Mouse (Mus musculus) midbrain, embryonic 16.5 days (tissue): ENCODE results near the gene Pgm2l1. TPM values are rescaled to one million over a fixed set of nuclear protein-coding genes. Genes with fewer than 3 reads are reported as not detected.
"Not testable (repeated sequence)": the region's sequence is repeated elsewhere in the genome, so short reads cannot be mapped to it uniquely, and the experiment has no call there.

Experiments
- ATAC-seq: fragments of 200-750 bp; cut with Nextera tagmentation; 2 replicates; pipeline ENCODE4 v1.8.0; 2017; ENCODE audit warnings: moderate TSS enrichment
- H3K27ac ChIP-seq: fragments of 300-500 bp; sonication (generic); 2 replicates; pipeline ENCODE4 v1.5.1; 2014; ENCODE audit warnings: mild to moderate bottlenecking, low read length, mixed read lengths
- H3K27me3 ChIP-seq: fragments of 300-500 bp; sonication (generic); 2 replicates; pipeline ENCODE4 v1.6.1; 2014; ENCODE audit warnings: low read depth, low read length, mixed read lengths; ENCODE audit not compliant: control insufficient read depth, insufficient read depth
- H3K36me3 ChIP-seq: fragments of 300-500 bp; sonication (generic); 2 replicates; pipeline ENCODE4 v1.6.1; 2014; ENCODE audit warnings: mild to moderate bottlenecking, low read length, moderate library complexity, mixed read lengths; ENCODE audit not compliant: control insufficient read depth, insufficient read depth
- H3K4me1 ChIP-seq: fragments of 300-500 bp; sonication (generic); 2 replicates; pipeline ENCODE4 v1.6.1; 2014; ENCODE audit warnings: mild to moderate bottlenecking, low read length, mixed read lengths; ENCODE audit not compliant: control insufficient read depth, insufficient read depth
- H3K4me2 ChIP-seq: fragments of 300-500 bp; sonication (generic); 2 replicates; pipeline ENCODE4 v1.6.1; 2014; ENCODE audit warnings: mild to moderate bottlenecking, low read length, mixed read lengths
- H3K4me3 ChIP-seq: fragments of 300-500 bp; sonication (generic); 2 replicates; pipeline ENCODE4 v1.5.1; 2014; ENCODE audit warnings: low read depth, mild to moderate bottlenecking, low read length, moderate library complexity, mixed read lengths
- H3K9ac ChIP-seq: fragments of 300-500 bp; sonication (generic); 2 replicates; pipeline ENCODE4 v1.6.1; 2014; ENCODE audit warnings: low read depth, low read length, mixed read lengths
- H3K9me3 ChIP-seq: fragments of 300-500 bp; sonication (generic); replicated peaks from 2 replicates; pipeline ENCODE4 v1.6.1; 2014; ENCODE audit warnings: mild to moderate bottlenecking, low read length, mixed read lengths; ENCODE audit not compliant: control insufficient read depth, poor library complexity, severe bottlenecking
- WGBS: fragments of 180-500 bp; shearing (Covaris S2); extraction: QIAGEN DNeasy Blood & Tissue Kit; methylation state at CpG from one replicate; pipeline ENCODE4 v1.1.7; 2014; 5-methylcytosine and 5-hydroxymethylcytosine counted together
- polyA plus RNA-seq: library from polyadenylated mRNA; unstranded; fragments of >200 nt; fragmentation: Nextera tagmentation; extraction: Ambion mirVana; gene quantifications from 2 replicates; pipeline ENCODE4 v1.2.1, GENCODE M21; 2015

Pgm2l1 gene
- polyA plus RNA-seq, 1 experiment from 2014 or later: 39.4 TPM

- Histone ChIP-seq H3K27ac (no peak overlapping the region), H3K4me1 (peaks cover 22% of the 10 kb centered on the region), H3K27me3 (no peaks in the 10 kb centered on the region), H3K9ac (no peak overlapping the region), H3K4me3 (no peak overlapping the region), H3K36me3 (no peaks in the 10 kb centered on the region), H3K9me3 (no peaks in the 10 kb centered on the region), H3K4me2 (no peak overlapping the region)
- WGBS: 62% methylated on average over 7 of the region's 7 CpGs
- no peak for ATAC-seq
Measured at GRCm38 (mm10) chr7:100234264-100234885, 7.2 kb downstream of the Pgm2l1 start.

- no peak for ATAC-seq
- Histone ChIP-seq H3K27me3 (no peaks in the 10 kb centered on the region), H3K27ac (no peak overlapping the region), H3K9ac (no peak overlapping the region), H3K4me3 (no peak overlapping the region), H3K9me3 (no peaks in the 10 kb centered on the region), H3K4me2 (no peak overlapping the region), H3K4me1 (peaks cover 8% of the 10 kb centered on the region; the same call in 1 of the 2 replicates), H3K36me3 (no peaks in the 10 kb centered on the region)
- WGBS: 89% methylated on average over 1 of the region's 1 CpGs
Measured at GRCm38 (mm10) chr7:100238271-100238670, 11.1 kb downstream of the Pgm2l1 start.

- 80% methylated on average over 2 of the region's 2 CpGs for WGBS
- Histone ChIP-seq H3K27me3 (no peaks in the 10 kb centered on the region), H3K4me1 (no peaks in the 10 kb centered on the region; the same call in 1 of the 2 replicates), H3K4me3 (no peak overlapping the region), H3K9me3 (no peaks in the 10 kb centered on the region), H3K36me3 (no peaks in the 10 kb centered on the region), H3K27ac (no peak overlapping the region), H3K4me2 (no peak overlapping the region), H3K9ac (no peak overlapping the region)
- ATAC-seq: no peak
Measured at GRCm38 (mm10) chr7:100240601-100241000, 13.4 kb downstream of the Pgm2l1 start.

GRCm38 (mm10) chr7:100243007-100243406 is 15.8 kb downstream of the Pgm2l1 start:
- WGBS: 81% methylated on average over 1 of the region's 1 CpGs

GRCm38 (mm10) chr7:100244225-100244624 is 17.0 kb downstream of the Pgm2l1 start:
- no peaks in the 10 kb centered on the region for H3K9me3 ChIP-seq
- no peak for ATAC-seq
- H3K27me3 ChIP-seq: no peaks in the 10 kb centered on the region
- no peaks in the 10 kb centered on the region for H3K36me3 ChIP-seq
- 92% methylated on average over 4 of the region's 4 CpGs for WGBS
- H3K27ac ChIP-seq: no peak overlapping the region
- no peak overlapping the region for H3K4me2 ChIP-seq
- no peak overlapping the region for H3K9ac ChIP-seq
- H3K4me1 ChIP-seq: no peaks in the 10 kb centered on the region
- H3K4me3 ChIP-seq: no peak overlapping the region

More at GRCm38 (mm10) chr7:100243007-100243406, 15.8 kb downstream of the Pgm2l1 start:
- Histone ChIP-seq H3K4me2 (no peak overlapping the region), H3K27me3 (no peaks in the 10 kb centered on the region), H3K9ac (no peak overlapping the region), H3K9me3 (no peaks in the 10 kb centered on the region), H3K4me3 (no peak overlapping the region), H3K36me3 (no peaks in the 10 kb centered on the region), H3K27ac (no peak overlapping the region), H3K4me1 (no peaks in the 10 kb centered on the region)
- ATAC-seq: no peak

DNA sequence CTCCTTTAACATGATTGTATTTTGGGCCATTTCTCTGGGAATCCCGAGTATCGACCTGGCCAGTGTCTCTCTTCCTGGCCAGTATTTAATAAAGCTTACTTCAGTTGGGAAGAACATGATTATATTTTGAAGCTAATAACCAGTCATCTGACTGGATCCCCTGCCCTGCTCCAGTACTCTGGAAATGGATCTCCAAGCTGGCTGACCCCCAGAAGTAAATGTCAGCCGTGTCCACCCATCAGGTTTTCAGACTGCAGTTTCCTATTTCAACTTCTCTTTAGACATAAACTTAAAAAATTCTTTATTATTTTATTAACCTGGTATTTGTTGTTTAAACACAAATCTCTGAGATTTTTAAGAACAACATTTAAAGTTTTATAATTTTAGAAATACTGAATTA is 18.0 kb downstream of the Pgm2l1 start:
- WGBS: 90% methylated on average over 3 of the region's 3 CpGs
- ATAC-seq: no peak
- Histone ChIP-seq H3K36me3 (no peaks in the 10 kb centered on the region), H3K4me3 (no peak overlapping the region), H3K27me3 (no peaks in the 10 kb centered on the region), H3K4me2 (no peak overlapping the region), H3K9me3 (no peaks in the 10 kb centered on the region), H3K9ac (no peak overlapping the region), H3K27ac (no peak overlapping the region), H3K4me1 (no peaks in the 10 kb centered on the region)

GRCm38 (mm10) chr7:100250667-100251066 is 23.5 kb downstream of the Pgm2l1 start:
- Histone ChIP-seq H3K4me2 (no peak overlapping the region), H3K9ac (no peak overlapping the region), H3K36me3 (peaks cover 19% of the 10 kb centered on the region), H3K27ac (no peak overlapping the region), H3K9me3 (no peaks in the 10 kb centered on the region), H3K27me3 (no peaks in the 10 kb centered on the region), H3K4me1 (no peaks in the 10 kb centered on the region), H3K4me3 (no peak overlapping the region)
- WGBS: 95% methylated on average over 5 of the region's 5 CpGs
- ATAC-seq: no peak

DNA sequence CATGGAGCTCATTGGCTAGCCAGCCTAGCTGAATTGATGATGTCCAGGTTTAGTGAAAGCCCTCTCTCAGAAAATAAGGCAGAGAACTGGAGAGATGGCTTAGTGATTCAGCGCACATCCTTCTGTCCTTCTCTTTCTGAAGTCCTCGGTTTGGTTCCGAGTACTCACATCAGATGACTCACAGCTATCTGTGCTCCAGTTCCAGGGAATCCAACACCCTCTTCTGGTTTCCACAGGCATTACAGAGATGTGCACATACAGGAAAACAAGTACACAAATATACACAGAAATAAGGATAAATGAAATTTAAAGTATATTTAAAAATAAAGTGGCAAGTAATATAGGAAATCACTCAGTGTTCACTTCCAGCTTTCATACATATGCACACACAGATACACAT is 35.2 kb downstream of the Pgm2l1 start:
- H3K4me3 ChIP-seq: no peak overlapping the region
- H3K36me3 ChIP-seq: peaks cover 19% of the 10 kb centered on the region
- no peak for ATAC-seq

GRCm38 (mm10) chr7:100264934-100265333 is 37.7 kb downstream of the Pgm2l1 start:
- H3K9me3 ChIP-seq, H3K27me3 ChIP-seq, H3K4me1 ChIP-seq, H3K4me2 ChIP-seq, H3K9ac ChIP-seq, H3K27ac ChIP-seq, ATAC-seq, H3K4me3 ChIP-seq: not testable (repeated sequence)
- WGBS: 61% methylated on average over 16 of the region's 17 CpGs
- peaks cover 23% of the 10 kb centered on the region for H3K36me3 ChIP-seq

More for the DNA sequence above, 35.2 kb downstream of the Pgm2l1 start:
- Histone ChIP-seq H3K4me1 (no peaks in the 10 kb centered on the region), H3K27ac (no peak overlapping the region), H3K9me3 (no peaks in the 10 kb centered on the region), H3K9ac (no peak overlapping the region), H3K27me3 (no peaks in the 10 kb centered on the region), H3K4me2 (no peak overlapping the region)
- 87% methylated on average over 3 of the region's 3 CpGs for WGBS
